Mouse (Mus musculus): ENCODE data around the gene Cend1. TPM values are rescaled to one million over a fixed set of nuclear protein-coding genes. Genes with fewer than 3 reads are reported as not detected.

Gene Cend1
- polyA plus RNA-seq, 1 experiment = not detected

GRCm38 (mm10) chr7:141433517-141434400, 4.5 kb upstream of the Cend1 start:
- TF ChIP-seq TAL1 (IDR thresholded peaks at IDR 0.05; ENCODE audit: low read length) (no peak), GATA1 (IDR thresholded peaks at IDR 0.05; ENCODE audit: low read length) (no peak)
- Histone ChIP-seq H3K4me3 (replicated peaks) (no peak overlapping the region), H3K9me3 (ENCODE audit: control insufficient read depth, low read length) (no peaks in the 10 kb centered on the region), H3K27me3 (ENCODE audit: control insufficient read depth) (no peaks in the 10 kb centered on the region; the same call in 1 of the 2 replicates), H3K4me1 (ENCODE audit: control insufficient read depth) (peaks cover 80% of the 10 kb centered on the region), H3K36me3 (ENCODE audit: control insufficient read depth) (peaks cover 64% of the 10 kb centered on the region)

- no peaks in the 10 kb centered on the region; the same call in 1 of the 2 replicates for H3K27me3 ChIP-seq (ENCODE audit: control insufficient read depth)
- H3K4me1 ChIP-seq (ENCODE audit: control insufficient read depth) = peaks cover 74% of the 10 kb centered on the region
- no peak for TF ChIP-seq TAL1 (IDR thresholded peaks at IDR 0.05; ENCODE audit: low read length)
- no peak for TF ChIP-seq GATA1 (IDR thresholded peaks at IDR 0.05; ENCODE audit: low read length)
- peaks cover 56% of the 10 kb centered on the region for H3K36me3 ChIP-seq (ENCODE audit: control insufficient read depth)
- no peaks in the 10 kb centered on the region for H3K9me3 ChIP-seq (ENCODE audit: control insufficient read depth, low read length)
- H3K4me3 ChIP-seq (replicated peaks) = no peak overlapping the region
Measured at GRCm38 (mm10) chr7:141432741-141433516, 3.6 kb upstream of the Cend1 start.

GRCm38 (mm10) chr7:141432186-141432611, 2.9 kb upstream of the Cend1 start:
- Histone ChIP-seq H3K4me3 (replicated peaks) (no peak overlapping the region), H3K4me1 (ENCODE audit: control insufficient read depth) (peaks cover 71% of the 10 kb centered on the region), H3K36me3 (ENCODE audit: control insufficient read depth) (peaks cover 50% of the 10 kb centered on the region), H3K9me3 (ENCODE audit: control insufficient read depth, low read length) (no peaks in the 10 kb centered on the region), H3K27me3 (ENCODE audit: control insufficient read depth) (no peaks in the 10 kb centered on the region; the same call in 1 of the 2 replicates)
- TF ChIP-seq GATA1 (IDR thresholded peaks at IDR 0.05; ENCODE audit: low read length) = no peak
- TF ChIP-seq TAL1 (IDR thresholded peaks at IDR 0.05; ENCODE audit: low read length) = no peak

- Histone ChIP-seq H3K36me3 (ENCODE audit: control insufficient read depth) (peaks cover 50% of the 10 kb centered on the region), H3K27me3 (ENCODE audit: control insufficient read depth) (peaks cover 3% of the 10 kb centered on the region), H3K9me3 (ENCODE audit: control insufficient read depth, low read length) (no peaks in the 10 kb centered on the region), H3K4me1 (ENCODE audit: control insufficient read depth) (peaks cover 71% of the 10 kb centered on the region), H3K4me3 (replicated peaks) (no peak overlapping the region)
- TF ChIP-seq GATA1 (IDR thresholded peaks at IDR 0.05; ENCODE audit: low read length) = no peak
- TF ChIP-seq TAL1 (IDR thresholded peaks at IDR 0.05; ENCODE audit: low read length) = no peak
Measured at GRCm38 (mm10) chr7:141431434-141432185, 2.3 kb upstream of the Cend1 start.

- Histone ChIP-seq H3K9me3 (ENCODE audit: control insufficient read depth, low read length) (no peaks in the 10 kb centered on the region), H3K36me3 (ENCODE audit: control insufficient read depth) (peaks cover 41% of the 10 kb centered on the region), H3K27me3 (ENCODE audit: control insufficient read depth) (peaks cover 8% of the 10 kb centered on the region), H3K4me1 (ENCODE audit: control insufficient read depth) (peaks cover 65% of the 10 kb centered on the region), H3K4me3 (replicated peaks) (no peak overlapping the region)
- TF ChIP-seq GATA1 (IDR thresholded peaks at IDR 0.05; ENCODE audit: low read length) = no peak
- no peak for TF ChIP-seq TAL1 (IDR thresholded peaks at IDR 0.05; ENCODE audit: low read length)
Measured at GRCm38 (mm10) chr7:141430585-141431240, 1.4 kb upstream of the Cend1 start.

- no peaks in the 10 kb centered on the region for H3K9me3 ChIP-seq (ENCODE audit: control insufficient read depth, low read length)
- peaks cover 12% of the 10 kb centered on the region for H3K27me3 ChIP-seq (ENCODE audit: control insufficient read depth)
- TF ChIP-seq GATA1 (IDR thresholded peaks at IDR 0.05; ENCODE audit: low read length) (no peak), TAL1 (IDR thresholded peaks at IDR 0.05; ENCODE audit: low read length) (no peak)
- H3K36me3 ChIP-seq (ENCODE audit: control insufficient read depth) = peaks cover 39% of the 10 kb centered on the region
- H3K4me3 ChIP-seq (replicated peaks) = no peak overlapping the region
- peaks cover 58% of the 10 kb centered on the region for H3K4me1 ChIP-seq (ENCODE audit: control insufficient read depth)
Measured at GRCm38 (mm10) chr7:141429840-141430584, 721 bp upstream of the Cend1 start.

GRCm38 (mm10) chr7:141428701-141429100, 590 bp downstream of the Cend1 start:
- H3K27me3 ChIP-seq (ENCODE audit: control insufficient read depth) = peaks cover 16% of the 10 kb centered on the region
- peaks cover 35% of the 10 kb centered on the region for H3K36me3 ChIP-seq (ENCODE audit: control insufficient read depth)
- H3K4me1 ChIP-seq (ENCODE audit: control insufficient read depth) = peaks cover 45% of the 10 kb centered on the region
- no peak for TF ChIP-seq TAL1 (IDR thresholded peaks at IDR 0.05; ENCODE audit: low read length)
- TF ChIP-seq GATA1 (IDR thresholded peaks at IDR 0.05; ENCODE audit: low read length) = no peak
- H3K4me3 ChIP-seq (replicated peaks) = no peak overlapping the region
- no peaks in the 10 kb centered on the region for H3K9me3 ChIP-seq (ENCODE audit: control insufficient read depth, low read length)
